Mouse (Mus musculus): Measurements from ENCODE around the gene Cox19.

The Cox19 gene

GRCm38 (mm10) chr5:139297092-139297491 lies 54.1 kb downstream of the Cox19 start:
- DNase-seq (ENCODE audit: low read depth, low spot score) = no peak

- no peak for DNase-seq (ENCODE audit: low read depth, low spot score)
These were observed 57.1 kb downstream of the Cox19 start for GRCm38 (mm10) chr5:139294089-139294488.

DNA sequence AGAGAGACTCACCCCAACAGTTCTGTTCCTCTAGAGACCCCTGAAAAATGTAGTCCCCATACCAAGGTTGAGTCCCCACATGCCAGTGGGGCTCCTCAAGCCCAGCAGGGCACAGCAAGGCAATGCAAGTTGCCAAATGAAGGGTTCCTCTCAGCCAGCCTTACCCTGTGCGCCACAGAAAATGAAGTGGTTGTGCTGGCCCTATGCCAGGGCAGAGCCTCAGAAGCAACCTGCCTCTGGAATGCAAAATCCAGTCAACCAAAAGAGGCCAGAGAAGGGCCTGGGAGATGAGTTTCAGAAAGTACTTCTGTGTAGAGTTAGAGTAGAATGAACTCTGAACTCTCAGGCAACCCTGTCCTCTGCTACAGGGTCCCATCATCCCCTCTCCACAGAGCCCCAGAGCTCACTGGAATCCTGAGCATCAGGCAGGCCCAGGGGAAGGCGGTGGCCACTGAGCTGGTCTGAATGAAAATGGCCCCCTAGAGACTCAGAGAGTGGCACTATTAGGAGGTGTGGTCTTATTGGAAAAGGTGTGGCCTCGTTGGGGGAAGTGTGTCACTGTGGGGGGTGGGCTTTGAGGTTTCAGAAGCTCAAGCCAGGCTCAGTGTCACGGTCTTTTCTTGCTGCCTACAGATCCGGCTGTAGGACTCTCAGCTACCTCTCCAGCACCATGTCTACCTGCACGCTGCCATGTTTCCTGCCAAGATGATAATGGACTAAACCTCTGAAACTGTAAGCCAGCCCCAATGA lies 59.2 kb downstream of the Cox19 start:
- DNase-seq (ENCODE audit: low read depth, low spot score) = no peak

DNA sequence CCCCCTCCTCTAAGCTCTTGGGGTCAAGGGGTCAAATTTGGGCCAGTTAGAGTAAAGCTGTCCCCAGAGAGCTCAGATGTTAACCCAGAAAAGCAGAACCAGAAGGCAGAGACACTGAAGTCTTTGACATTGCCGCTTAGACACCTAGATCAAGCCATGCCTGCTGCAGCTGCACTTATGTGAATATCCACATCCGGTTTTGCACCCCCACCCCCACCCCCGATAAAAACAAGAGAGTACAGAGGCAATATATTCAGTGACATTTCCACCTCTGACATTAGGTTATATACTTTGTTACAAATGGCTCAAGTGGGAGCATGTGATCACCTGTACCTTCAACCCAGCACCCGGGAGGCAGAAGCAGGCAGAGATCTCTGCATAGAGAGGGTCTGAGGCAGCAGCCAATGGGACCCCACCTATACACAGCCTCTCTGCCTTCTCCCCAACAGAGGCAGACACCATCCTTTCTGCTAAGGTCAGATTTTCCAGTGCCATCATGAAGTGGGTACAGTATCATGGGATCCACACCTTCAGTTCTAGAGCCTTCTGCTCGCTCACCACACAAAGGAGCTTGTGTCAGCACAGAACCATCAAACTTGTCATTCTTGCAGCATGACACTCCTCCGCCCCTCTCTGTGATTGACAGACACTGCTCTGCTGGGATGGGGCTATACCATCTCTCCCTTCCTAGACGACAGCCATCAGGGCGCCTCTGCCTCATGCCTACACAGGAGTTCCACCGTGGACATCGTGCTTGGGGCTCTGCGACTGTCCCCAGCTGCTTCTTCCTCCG lies 60.6 kb downstream of the Cox19 start:
- DNase-seq (ENCODE audit: low read depth, low spot score) = no peak

GRCm38 (mm10) chr5:139288591-139288990 lies 62.6 kb downstream of the Cox19 start:
- DNase-seq (ENCODE audit: low read depth, low spot score) = no peak

DNA sequence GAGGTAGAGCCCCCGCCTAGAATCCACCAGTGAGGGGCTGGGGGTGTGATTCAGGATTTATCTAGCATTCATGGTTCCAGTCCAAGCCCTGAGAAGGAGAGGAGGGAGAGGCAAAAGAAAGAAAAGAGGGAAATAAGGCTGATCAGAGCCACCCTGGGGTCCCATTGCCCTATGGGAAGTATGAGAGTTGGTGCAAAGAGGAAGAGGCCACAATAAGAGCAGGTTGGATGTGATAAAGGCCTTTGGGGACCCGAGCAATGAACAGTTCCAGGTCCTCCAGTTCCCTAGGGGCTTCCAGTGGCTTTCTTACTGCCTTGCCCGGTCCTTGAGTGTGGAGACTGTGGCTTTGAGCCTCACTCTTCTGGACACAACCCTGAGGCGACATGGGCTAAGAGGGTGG lies 63.4 kb downstream of the Cox19 start:
- DNase-seq (ENCODE audit: low read depth, low spot score) = no peak

GRCm38 (mm10) chr5:139287099-139287498 lies 64.1 kb downstream of the Cox19 start:
- no peak for DNase-seq (ENCODE audit: low read depth, low spot score)
